Mouse (Mus musculus) heart, postnatal 0 days (tissue): ENCODE data around the gene Zxdc. TPM values are rescaled to one million over a fixed set of nuclear protein-coding genes. Genes with fewer than 3 reads are reported as not detected.

Source experiments
- ATAC-seq: fragments of 200-750 bp; cut with Nextera tagmentation; 2 replicates; pipeline ENCODE4 v1.8.0; 2017; ENCODE audit warnings: low read depth, moderate number of reproducible peaks, moderate library complexity; ENCODE audit not compliant: insufficient read depth
- DNase-seq: peaks from one replicate; pipeline ENCODE4 v3.0.0-alpha.2; 2016; ENCODE audit warnings: low spot score
- H3K27ac ChIP-seq: fragments of 300-500 bp; sonication (generic); 2 replicates; pipeline ENCODE4 v1.5.1; 2014; ENCODE audit warnings: low read depth, mild to moderate bottlenecking
- H3K27me3 ChIP-seq: fragments of 300-500 bp; sonication (generic); 2 replicates; pipeline ENCODE4 v1.6.1; 2014; ENCODE audit warnings: low read length, mixed read lengths; ENCODE audit not compliant: control insufficient read depth, insufficient read depth
- H3K36me3 ChIP-seq: fragments of 300-500 bp; sonication (generic); replicated peaks from 2 replicates; pipeline ENCODE4 v1.6.1; 2014; ENCODE audit warnings: low read length, mixed read lengths; ENCODE audit not compliant: control insufficient read depth, insufficient read depth
- H3K4me1 ChIP-seq: fragments of 300-500 bp; sonication (generic); 2 replicates; pipeline ENCODE4 v1.6.1; 2014; ENCODE audit warnings: antibody characterized with exemption; ENCODE audit not compliant: control insufficient read depth, insufficient read depth
- H3K4me2 ChIP-seq: fragments of 300-500 bp; sonication (generic); 2 replicates; pipeline ENCODE4 v1.6.1; 2014; ENCODE audit warnings: low read depth, mild to moderate bottlenecking, low read length, moderate library complexity
- H3K4me3 ChIP-seq: fragments of 300-500 bp; sonication (generic); 2 replicates; pipeline ENCODE4 v1.5.1; 2014; ENCODE audit warnings: low read depth, low read length
- H3K9ac ChIP-seq: fragments of 300-500 bp; sonication (generic); replicated peaks from 2 replicates; pipeline ENCODE4 v1.6.1; 2014; ENCODE audit warnings: low read depth, low read length, mixed read lengths
- H3K9me3 ChIP-seq: fragments of 300-500 bp; sonication (generic); replicated peaks from 2 replicates; pipeline ENCODE4 v1.6.1; 2016; ENCODE audit warnings: low read length; ENCODE audit not compliant: control insufficient read depth
- CTCF ChIP-seq: IDR thresholded peaks from 2 replicates; pipeline ENCODE4 v1.5.1; 2016; ENCODE audit warnings: antibody characterized with exemption, control low read depth, low read depth
- EP300 ChIP-seq: IDR thresholded peaks from 2 replicates; pipeline ENCODE4 v1.6.1; 2016; ENCODE audit warnings: antibody characterized with exemption, low read depth
- WGBS: fragments of 180-500 bp; shearing (Covaris S2); extraction: QIAGEN DNeasy Blood & Tissue Kit; methylation state at CpG from one replicate; pipeline ENCODE4 v1.1.7; 2014; 5-methylcytosine and 5-hydroxymethylcytosine counted together
- polyA plus RNA-seq: library from polyadenylated mRNA; unstranded; fragments of >200 nt; fragmentation: Nextera tagmentation; extraction: Ambion mirVana; gene quantifications from 2 replicates; pipeline ENCODE4 v1.2.1, GENCODE M21; 2015
- total RNA-seq: library from RNA; depleted of rRNA; stranded (reverse); fragments of >200 nt; gene quantifications from 2 replicates; pipeline ENCODE4 v1.2.3, GENCODE M21; 2014; ENCODE audit warnings: low replicate concordance; rRNA removed

Gene Zxdc
- total and polyA plus RNA-seq, 2 experiments from 2014 or later, result 5.2 to 21.9 TPM

- Histone ChIP-seq H3K9ac (no peak overlapping the region), H3K4me1 (0 out of 2 replicates have a peak, but pooled peaks cover 10% of the 10 kb centered on the region), H3K36me3 (no peaks in the 10 kb centered on the region), H3K4me2 (no peak overlapping the region), H3K27me3 (no peaks in the 10 kb centered on the region), H3K9me3 (no peaks in the 10 kb centered on the region), H3K4me3 (no peak overlapping the region), H3K27ac (no peak overlapping the region)
- 86% methylated on average over 5 of the region's 5 CpGs for WGBS
- DNase-seq, result no peak
- ATAC-seq, result no peak
- TF ChIP-seq EP300 (no peak), CTCF (no peak)
Observed at GRCm38 (mm10) chr6:90451512-90451911, 82.2 kb downstream of the Zxdc start.

GRCm38 (mm10) chr6:90452603-90453002, 83.3 kb downstream of the Zxdc start:
- TF ChIP-seq CTCF (no peak), EP300 (no peak)

More at GRCm38 (mm10) chr6:90452603-90453002, 83.3 kb downstream of the Zxdc start:
- DNase-seq (no peak), ATAC-seq (no peak)
- Histone ChIP-seq H3K9ac (no peak overlapping the region), H3K4me3 (no peak overlapping the region), H3K4me1 (0 out of 2 replicates have a peak, but pooled peaks cover 10% of the 10 kb centered on the region), H3K36me3 (no peaks in the 10 kb centered on the region), H3K9me3 (no peaks in the 10 kb centered on the region), H3K27ac (no peak overlapping the region), H3K4me2 (no peak overlapping the region), H3K27me3 (no peaks in the 10 kb centered on the region)

Other genes with a start within 250 kb of the Zxdc start
- gene Vmn1r51, start 246.9 kb upstream of the Zxdc start, total RNA-seq, result not detected in 2 replicates
- not detected in 2 replicates for gene Vmn1r51, start 246.9 kb upstream of the Zxdc start, polyA plus RNA-seq
- gene Vmn1r52, start 194.7 kb upstream of the Zxdc start, total RNA-seq, result not detected in 2 replicates
- gene Vmn1r52, start 194.7 kb upstream of the Zxdc start, polyA plus RNA-seq, result not detected in 2 replicates
- not detected in 2 replicates for gene V1ra8, start 166.7 kb upstream of the Zxdc start, total RNA-seq
- gene V1ra8, start 166.7 kb upstream of the Zxdc start, polyA plus RNA-seq, result not detected in 2 replicates
- not detected in 2 replicates for gene Vmn1r53, start 145.1 kb upstream of the Zxdc start, total RNA-seq
- gene Vmn1r53, start 145.1 kb upstream of the Zxdc start, polyA plus RNA-seq, result not detected in 2 replicates
- not detected in 2 replicates for gene Vmn1r54, start 123.2 kb upstream of the Zxdc start, total RNA-seq
- not detected in 2 replicates for gene Vmn1r54, start 123.2 kb upstream of the Zxdc start, polyA plus RNA-seq
- not detected in 2 replicates for gene BC048671, start 68.3 kb upstream of the Zxdc start, total RNA-seq
- not detected in 2 replicates for gene BC048671, start 68.3 kb upstream of the Zxdc start, polyA plus RNA-seq
- not detected in 2 replicates for gene Chst13, start 44.3 kb upstream of the Zxdc start, total RNA-seq
- gene Chst13, start 44.3 kb upstream of the Zxdc start, polyA plus RNA-seq, result not detected in 2 replicates
- not detected in 2 replicates for gene Uroc1, start 36.2 kb upstream of the Zxdc start, total RNA-seq
- gene Uroc1, start 36.2 kb upstream of the Zxdc start, polyA plus RNA-seq, result not detected in 2 replicates
- not detected in 2 replicates for gene Cfap100, start 59.3 kb downstream of the Zxdc start, total RNA-seq
- gene Cfap100, start 59.3 kb downstream of the Zxdc start, polyA plus RNA-seq, result 0.04 and 0.27 TPM in 2 replicates
- 56.9 and 74.5 TPM in 2 replicates for gene Klf15, start 93.1 kb downstream of the Zxdc start, total RNA-seq
- gene Klf15, start 93.1 kb downstream of the Zxdc start, polyA plus RNA-seq, result 15.6 and 23.4 TPM in 2 replicates
- gene Aldh1l1, start 116.9 kb downstream of the Zxdc start, total RNA-seq, result 5.9 and 7.7 TPM in 2 replicates
- gene Aldh1l1, start 116.9 kb downstream of the Zxdc start, polyA plus RNA-seq, result 2.3 and 2.8 TPM in 2 replicates
- gene Slc41a3, start 235.2 kb downstream of the Zxdc start, total RNA-seq, result 35.0 and 39.8 TPM in 2 replicates
- gene Slc41a3, start 235.2 kb downstream of the Zxdc start, polyA plus RNA-seq, result 17.5 and 23.4 TPM in 2 replicates